Mouse (Mus musculus) G1E (cell line): Measurements from ENCODE around the gene Ufsp1.

ENCODE experiments used
- CTCF ChIP-seq: IDR thresholded peaks from 2 replicates; pipeline ENCODE4 v1.5.1; 2012; ENCODE audit warnings: low read depth, low read length, inconsistent platforms, mixed read lengths
- GATA1 ChIP-seq: IDR thresholded peaks from 2 replicates; pipeline ENCODE4 v1.6.1; 2012; ENCODE audit warnings: borderline replicate concordance, low read length, inconsistent platforms, mixed read lengths
- POLR2AphosphoS5 ChIP-seq: IDR thresholded peaks from 2 replicates; pipeline ENCODE4 v1.6.1; 2012; ENCODE audit warnings: low read depth, low read length, inconsistent platforms; ENCODE audit not compliant: insufficient replicate concordance

- TF ChIP-seq CTCF (no peak), POLR2AphosphoS5 (no peak), GATA1 (no peak)
These were observed 38.6 kb downstream of the Ufsp1 start for GRCm38 (mm10) chr5:137332857-137333511.
